Mouse (Mus musculus) 3T3-L1 (cell line): Measurements from ENCODE around the gene Ankra2.

Source experiments
- DNase-seq: peaks from one replicate; pipeline ENCODE4 v3.0.0-alpha.2; 2015; ENCODE audit warnings: low read depth, low spot score

Gene Ankra2

DNA sequence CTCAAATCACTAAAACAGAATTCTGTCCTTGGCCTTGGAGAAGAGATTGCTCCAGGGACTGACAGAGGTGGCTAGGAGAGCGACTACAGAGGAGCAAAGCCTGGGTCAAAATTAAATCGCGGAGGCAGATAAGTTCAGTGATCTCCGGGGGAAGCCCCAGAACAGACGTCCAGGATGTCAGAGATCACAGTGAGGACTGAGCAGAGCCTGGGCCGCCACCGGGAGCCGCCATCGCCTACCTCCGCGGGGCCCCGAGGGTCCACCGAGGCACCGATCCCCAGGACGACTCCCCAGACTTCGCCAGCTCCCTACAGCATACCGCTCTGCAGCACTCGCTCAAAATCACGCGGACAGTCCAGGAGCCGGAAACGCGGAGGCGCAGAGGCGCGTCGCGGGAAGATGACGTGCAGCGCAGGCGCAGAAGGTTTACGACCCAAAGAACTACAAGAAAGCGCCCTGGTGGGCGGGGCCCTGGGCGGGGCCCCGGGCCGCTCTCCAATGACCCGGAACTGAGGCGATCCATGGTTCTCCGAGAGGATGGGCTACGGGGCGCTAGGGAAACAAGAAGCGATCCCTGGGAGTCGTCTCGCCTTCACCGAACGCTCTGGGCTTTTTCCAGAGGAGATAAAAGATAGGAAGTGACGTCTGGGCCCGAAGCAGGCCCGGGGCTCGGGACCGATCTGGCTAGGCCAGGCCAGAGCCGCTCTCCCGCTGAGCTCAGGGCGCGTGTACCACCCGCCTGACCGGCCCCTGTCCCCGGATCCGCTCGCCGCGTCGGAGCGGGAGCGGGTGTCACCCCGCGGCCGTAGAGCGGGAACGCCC is at the start of gene Ankra2, which contains the start of gene Utp15:
TSS of gene Ankra2 (plus strand) at position 439 of the 822 bp plus-strand sequence.
TSS of gene Utp15 (minus strand) at position 406 of the 822 bp plus-strand sequence.
- peak; percentile 97 for DNase-seq

DNA sequence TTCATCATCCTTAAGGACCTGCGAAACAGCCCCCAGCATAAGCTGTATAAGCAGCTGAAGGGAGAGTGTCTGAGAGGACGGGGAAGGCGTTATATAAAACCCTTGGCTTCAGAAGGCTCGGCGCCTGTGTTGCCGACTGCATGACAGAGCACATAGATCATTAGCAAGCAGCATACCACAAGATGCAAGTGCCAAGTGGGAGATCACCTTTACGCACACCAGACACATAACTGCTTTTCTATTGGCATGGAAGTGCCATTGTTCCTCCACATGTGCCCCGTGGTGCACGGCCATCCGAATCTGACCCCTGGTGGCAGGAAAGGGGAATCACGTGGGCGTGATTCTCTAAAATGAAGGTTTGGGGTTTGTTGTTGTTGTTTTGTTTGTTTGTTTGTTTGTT is 40.0 kb upstream of the Ankra2 start:
- peak; percentile 39 for DNase-seq

DNA sequence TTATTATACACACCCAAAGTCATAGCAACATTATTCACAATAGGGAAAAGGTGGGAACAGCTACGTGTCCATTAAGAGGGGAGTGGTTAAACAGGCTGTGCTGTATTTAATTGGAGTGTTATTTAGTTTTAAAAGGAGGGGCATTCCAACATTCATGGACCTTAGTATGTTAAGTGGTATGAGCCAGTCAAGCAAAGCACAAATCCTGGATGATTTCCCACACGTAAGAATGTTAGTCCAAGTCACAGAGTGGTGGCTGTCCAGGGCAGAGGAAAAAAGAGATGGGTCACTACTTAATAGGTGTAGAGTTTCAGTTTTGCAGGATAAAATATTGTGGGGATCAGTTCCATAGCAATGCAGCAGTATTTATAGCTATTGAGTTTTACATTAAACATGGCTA is 36.6 kb upstream of the Ankra2 start:
- no peak for DNase-seq

DNA sequence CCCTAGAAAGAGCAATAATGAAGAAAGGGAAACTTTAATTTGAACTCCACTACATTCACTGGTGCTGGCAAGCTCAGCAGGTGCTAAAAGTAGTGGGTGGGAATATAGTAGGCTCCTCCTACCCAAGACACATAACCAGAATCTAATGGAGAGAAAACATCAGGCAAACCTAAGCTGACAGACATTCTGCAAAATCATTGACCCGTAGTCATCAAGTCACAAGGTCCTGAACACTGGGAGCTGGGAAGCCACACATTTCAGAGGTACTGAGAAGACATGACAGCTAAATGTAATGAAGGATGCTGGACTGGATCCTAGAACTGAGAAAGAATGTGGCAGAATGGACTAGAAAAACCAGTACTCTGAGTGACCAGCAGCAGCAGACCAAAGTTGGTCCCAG is 32.4 kb upstream of the Ankra2 start:
- DNase-seq = no peak

DNA sequence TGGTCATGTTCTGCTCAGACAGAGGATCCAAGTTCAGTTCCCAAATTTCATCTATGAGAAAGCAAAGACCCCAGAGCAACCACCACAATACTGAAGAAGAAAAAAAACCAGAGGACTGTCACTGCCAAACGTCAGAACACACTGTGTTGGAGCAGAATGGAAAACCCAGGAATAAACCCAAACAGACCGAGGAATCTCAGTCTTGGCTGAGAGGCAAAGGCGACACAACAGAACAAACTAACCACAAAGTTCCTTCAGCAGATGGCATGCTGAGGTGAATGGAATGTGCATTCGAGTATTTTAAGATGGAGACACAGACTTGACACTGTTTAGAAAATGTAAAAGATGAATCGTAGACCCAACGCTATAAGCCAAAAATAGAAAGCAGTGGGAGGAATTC is 27.4 kb upstream of the Ankra2 start:
- peak; percentile 46 for DNase-seq

DNA sequence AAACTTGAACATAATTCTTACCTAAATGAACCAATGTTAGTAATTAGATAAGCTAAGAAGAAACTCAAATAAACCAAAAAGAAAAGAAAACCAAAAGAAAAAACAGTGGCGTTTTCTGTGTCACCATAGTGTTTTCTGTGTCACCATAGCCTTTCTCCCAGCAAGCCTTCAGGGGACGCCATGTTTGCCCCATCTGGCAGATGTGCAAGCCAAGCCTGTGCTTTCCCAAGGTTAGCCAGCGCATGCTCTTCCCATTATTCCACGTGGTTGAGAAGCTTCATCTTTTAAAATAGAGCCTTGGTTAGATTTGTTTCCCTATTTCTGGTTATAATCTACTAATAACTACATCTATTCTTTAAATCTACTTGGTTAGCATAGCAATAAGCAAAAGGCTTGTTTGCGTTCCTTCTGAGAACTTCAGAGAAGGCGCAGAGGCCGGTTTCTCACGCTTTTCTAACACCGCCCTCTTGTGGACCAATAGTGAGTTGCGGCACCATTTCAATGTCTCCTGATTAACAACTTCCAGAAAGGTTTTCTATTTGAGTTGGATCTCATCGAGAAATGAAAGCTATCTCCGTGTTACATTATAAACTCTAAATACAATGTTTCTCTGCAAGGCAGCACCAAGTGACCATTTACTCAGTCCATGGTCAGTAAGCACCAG is 22.8 kb upstream of the Ankra2 start:
- peak; percentile 82 for DNase-seq

DNA sequence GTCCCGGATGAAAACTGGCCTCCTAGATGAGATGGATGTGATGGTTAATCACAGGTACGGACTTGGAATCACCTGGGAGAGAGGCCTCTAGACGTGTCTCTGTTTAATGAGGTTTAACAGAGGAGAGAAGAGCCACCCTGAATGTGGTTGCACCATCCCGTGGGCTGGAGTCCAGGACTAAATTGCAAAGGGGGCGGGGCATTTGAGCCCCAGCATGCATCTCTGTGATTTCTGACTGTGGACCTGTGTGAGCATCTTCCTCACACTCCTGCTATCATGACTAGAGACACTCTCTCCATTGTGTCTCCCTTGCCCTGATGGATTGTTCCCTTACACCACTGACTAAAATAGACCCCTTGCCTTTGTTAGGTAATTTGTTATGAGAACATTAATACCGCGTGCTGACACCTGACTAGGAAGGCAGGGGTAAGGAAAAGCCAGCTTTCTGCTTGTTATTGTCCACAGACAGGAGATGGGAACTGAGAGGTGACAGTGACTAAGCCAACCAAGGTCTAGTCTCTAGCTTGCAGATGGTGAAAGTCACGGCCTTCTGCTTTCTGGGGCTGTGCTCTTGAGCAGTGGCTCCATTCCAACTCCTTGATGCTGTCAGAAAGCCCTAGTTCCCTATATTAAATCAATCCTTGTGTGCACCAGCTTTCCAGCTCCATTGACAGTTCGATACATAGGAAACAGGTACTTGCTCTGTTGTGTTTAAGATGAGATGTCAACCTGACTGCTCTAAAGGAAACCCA is 21.2 kb upstream of the Ankra2 start:
- no peak for DNase-seq

DNA sequence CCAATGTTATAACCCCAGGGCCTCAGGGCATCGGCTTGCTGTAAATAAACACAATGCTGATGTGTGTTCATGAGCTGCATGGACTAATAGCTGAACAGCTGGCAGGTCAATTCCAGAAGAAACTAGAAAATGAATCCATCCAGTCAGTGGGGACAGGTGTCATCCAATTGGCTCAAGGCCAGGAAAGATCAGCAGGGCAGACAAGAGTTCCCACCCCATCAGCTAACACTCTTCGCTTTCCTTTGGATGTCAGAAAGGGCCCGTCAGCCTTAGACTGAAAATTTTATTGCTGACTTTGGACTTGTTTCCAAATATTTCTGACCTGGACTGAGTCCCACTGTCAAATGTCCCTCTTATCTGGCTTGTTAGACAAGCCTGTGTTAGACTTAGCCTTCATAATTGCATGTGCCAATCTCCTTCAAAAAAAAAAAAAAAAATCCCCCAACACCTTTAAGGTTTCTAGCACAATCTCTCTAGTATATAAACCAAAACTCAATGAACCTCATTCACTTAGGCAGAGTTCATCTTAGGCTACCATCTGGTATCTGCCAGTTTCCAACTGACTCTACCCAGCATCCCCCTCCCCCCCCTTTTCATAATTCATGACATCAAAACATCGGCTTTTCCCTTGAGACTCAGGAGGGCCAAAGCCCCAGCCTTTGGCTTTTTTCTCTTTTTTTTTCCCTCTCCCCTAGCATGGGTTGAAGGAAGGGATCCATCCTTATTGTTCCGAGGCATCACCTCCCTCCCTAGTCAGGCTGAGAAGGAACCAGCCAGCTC is 18.1 kb upstream of the Ankra2 start:
- DNase-seq = no peak

DNA sequence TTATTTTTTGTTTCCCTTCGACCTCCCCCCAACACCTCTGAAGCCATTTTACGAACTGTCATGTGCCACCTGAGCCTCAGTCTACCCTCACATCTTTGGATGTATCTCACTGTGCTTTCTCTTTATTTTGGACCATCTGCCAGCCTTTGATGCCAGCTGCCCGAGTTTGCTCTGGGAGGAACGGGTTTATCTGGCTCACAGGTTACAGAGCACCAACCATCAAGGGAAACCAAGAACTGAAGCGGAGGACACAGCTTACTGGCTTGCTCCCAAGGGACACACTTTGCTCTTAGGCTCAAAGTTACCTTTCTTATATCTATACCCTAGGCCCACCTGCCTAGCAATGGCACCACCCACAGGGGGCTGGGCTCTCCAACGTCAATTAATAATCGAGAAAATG is 17.5 kb upstream of the Ankra2 start:
- no peak for DNase-seq

DNA sequence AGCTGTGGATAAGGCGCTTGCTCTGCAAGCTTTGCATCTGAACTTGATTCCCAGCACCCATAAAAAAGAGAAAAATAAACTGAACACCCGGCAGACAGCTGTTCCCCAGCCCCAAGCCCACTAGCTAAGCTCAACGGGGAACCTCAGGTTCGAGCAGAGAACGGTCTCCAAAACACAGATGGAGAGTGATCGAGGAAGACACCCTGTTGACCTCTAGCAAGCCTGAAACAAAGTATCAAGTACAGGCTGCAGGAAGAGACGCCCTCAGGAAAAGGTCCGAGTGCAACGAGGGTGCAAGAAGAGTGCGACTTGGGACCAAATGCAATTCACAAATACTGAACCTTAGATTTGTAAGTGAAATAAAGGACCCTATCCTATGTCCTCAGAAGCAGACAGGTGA is 13.3 kb upstream of the Ankra2 start:
- no peak for DNase-seq

DNA sequence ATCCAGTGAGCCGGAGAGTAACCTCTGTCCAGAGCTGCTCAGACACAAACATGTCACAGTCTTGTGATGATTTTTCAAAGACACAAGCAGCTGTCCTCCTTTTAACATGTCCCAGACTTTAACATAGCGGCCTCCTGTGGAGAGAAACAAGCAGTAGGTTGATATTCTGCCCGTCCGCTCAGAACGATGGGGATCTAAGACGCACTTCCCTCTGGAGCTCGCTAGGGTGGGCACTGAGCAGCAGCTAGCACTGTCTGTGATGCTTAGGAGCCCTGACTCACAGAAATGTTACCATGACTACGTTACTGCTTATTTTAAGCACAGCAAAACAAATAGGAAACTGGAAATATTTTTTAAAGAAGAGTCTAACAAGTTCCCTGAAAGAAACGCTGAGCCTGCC is 8.0 kb upstream of the Ankra2 start:
- peak; percentile 14 for DNase-seq

DNA sequence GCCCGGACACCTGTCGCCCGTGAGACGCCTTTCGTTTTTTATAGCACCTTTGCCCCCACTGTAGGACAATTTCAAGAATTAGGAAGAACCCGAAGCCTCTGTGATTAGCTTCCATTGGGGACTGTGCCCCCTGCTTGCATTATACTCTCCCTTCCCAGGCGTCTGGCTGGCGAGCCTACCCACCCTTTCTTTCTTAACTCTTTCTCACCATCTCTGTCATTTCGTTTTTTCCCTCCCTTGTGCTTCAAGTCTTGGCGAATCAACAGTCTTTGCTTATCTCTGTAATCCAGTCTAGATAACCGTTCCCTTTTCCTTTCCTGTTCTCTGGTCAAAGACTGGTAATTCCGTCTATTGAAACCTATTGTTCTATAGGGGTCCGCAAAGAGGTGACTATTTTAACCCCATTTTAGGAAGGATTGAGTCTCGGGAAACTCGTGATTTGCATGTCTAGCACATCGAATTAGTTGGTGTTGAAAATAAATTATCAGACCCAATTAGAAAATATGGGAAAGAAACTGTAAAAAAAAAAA is 649 bp downstream of the Ankra2 start:
- DNase-seq = peak; percentile 41

DNA sequence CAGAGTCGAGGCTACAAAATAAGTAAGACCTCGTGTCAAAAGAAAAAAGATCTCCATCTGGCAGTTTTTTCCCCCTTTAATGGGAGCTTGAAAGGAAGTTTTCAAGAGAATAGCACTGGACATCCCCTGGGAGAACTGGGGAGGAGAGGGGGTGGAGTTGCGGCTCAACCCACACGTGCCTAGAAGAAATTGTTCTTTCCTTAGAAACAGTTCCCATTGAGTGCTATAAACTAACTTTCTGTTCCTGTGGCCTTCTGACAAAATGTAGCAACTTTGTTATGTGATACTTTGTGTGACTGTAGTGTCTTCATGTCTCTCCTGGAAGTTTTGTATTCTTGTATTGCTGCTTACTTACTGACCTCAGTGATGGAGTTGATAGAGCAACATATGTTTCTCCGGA is 1.2 kb downstream of the Ankra2 start:
- peak; percentile 61 for DNase-seq

DNA sequence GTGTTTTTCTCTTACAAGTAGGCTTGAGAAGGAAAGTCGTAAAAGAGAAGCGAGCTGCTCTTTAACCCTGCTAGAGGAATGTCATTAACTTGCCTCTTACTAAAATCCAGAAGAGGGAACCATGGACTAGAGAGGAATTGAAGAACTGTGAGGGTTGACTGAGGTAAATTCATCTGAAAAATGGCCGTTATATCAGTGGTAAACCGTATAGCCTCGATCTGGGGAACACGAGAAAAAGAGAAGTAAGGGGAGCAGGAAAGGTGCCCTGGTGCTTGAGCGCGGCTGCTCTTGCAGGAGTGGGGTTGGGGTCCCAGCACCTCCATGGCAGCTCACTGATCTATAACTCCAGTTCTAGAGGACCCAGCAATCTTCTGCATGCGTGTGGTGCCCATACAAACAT is 11.1 kb downstream of the Ankra2 start:
- DNase-seq = no peak

DNA sequence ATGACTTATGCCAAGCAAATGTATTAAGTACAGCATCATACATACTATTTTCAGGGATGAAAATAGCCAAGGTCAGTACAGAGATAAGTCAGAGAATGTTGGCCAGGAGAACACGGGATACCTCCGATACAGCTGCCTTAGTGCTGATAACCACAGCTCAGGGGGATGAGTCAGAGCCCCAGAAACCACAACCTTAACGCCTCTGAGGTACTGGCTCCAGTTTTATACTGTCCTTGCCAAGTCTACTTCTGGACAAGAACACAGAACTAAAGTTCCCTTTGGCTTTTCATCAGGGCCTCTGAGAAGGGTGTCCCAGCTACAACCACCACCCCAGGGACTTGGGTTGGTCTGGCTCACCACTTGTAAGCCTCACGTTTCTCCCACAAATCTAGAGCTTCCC is 12.8 kb downstream of the Ankra2 start:
- peak; percentile 96 for DNase-seq

DNA sequence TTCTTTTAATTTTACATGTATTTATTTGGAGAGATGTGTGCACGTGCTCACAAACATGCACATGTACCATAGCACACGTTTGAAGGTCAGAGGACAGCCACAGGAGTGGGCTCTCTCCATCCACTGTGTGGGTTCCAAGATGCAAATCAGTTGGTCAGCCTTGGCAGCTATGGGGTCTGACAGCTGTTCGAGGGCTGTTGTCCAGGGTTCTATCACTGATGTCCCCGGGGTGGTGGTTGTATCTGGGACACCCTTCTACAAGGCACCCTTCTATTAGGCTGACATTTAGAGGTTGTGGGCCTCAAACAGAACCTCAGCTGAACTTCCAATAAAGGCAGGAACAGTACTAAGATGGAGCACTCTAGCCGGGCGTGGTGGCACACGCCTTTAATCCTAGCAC is 13.4 kb downstream of the Ankra2 start:
- DNase-seq = no peak

DNA sequence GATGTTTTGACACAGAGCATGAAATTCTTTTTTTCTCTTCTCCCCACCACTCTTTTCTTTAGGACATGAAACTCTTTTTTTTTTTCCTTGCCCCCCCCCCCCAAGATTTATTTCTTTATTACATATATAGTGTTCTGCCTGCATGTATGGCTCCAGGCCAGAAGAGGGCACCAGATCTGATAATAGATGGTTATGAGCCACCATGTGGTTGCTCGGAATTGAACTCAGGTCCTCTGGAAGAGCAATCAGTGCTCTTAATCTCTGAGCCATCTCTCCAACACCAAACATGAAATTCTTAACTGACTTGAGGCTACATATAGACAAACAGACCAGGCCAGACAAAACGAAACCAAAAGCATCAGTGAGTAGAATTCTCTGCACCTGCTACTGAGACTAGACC is 14.6 kb downstream of the Ankra2 start:
- DNase-seq = no peak

DNA sequence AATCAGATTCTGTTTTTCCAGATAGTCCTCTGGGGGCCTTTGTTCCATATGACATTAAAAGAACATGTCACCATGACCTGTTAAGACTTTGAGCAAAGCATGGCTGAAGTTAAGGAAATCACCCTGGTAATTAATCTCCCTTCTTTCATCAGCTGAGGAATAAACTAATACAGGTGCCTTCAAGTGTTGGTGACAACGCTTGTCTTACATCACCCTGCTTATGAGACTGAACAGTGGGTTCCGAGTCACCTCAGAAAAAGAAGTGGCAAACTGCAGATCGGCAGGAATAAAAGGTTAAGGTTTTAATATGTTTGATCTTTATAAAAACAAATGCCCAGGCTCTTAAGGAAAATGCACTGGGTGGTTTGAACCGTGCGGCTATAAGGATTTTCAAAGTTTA is 16.8 kb downstream of the Ankra2 start, which contains the start of gene Gm21976:
TSS of gene Gm21976 (plus strand) at position 202 of the 400 bp plus-strand sequence.
- no peak for DNase-seq

DNA sequence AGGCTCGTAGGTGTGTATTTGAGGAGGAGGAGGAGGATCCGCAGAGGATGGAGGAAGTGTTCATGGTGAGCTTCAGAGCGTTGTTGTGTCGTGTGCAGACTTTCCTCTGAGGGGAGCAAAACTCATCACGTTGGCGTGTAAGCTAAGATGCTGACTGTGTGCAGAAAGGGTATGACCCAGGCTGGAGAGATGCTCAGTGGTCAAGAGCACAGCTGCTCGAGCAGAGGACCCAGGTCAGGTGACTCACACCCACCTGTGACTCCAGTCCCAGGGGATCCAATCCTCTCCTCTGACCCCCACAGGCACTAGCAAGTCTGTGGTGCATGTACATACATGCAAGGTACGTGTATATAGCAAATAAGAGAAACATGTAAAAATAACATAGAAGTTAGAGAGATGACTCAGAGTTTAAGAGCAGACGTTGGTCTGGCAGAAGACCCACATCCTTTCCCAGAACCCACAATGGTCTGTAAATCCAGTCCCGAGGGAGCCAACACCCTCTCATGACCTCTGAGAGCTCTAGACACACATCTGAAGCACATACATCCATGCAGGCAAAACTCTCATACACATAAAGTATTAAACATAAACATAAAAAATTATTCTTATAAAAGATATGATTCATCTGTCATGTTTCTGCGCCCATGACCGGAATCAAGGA is 18.2 kb downstream of the Ankra2 start:
- peak; percentile 81 for DNase-seq

DNA sequence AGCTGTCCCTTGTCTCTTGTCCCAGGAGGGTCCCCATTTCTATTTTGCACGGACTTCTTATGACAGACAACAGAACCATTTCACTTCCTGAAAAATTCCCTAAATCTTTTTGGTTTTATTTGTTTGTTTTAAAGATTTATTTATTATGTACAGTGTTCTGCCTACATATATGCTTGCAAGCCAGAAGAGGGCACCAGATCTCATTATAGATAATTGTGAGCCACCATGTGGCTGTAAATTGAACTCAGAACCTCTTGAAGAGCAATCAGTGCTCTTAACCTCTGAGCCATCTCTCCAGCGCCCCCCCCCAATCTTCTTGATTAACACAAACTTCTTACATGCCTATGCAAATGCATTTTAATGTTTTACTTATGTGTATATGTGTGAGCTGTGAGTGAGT is 27.8 kb downstream of the Ankra2 start:
- peak; percentile 45 for DNase-seq

DNA sequence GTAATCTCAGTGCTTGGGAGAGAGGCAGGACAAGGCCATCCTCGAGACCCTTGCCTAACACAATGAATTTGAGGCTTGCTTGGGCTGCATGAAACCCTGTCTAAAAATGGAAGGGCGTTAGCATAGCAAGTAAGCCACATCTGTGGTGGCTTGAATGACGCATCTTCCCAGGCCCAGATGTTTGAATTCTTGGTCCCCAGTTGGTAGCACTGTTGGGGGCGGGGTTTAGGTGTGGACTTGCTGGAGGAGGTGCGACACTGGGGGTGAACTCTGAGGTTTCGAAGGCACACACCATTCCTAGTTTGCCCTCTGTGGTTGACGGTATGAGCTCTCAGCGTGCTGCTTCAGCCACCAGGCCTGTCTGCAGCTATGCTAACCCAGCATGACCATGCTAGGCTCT is 28.8 kb downstream of the Ankra2 start:
- DNase-seq = no peak
